Mouse (Mus musculus): Measurements from ENCODE around the gene Hsd11b2.

DNA sequence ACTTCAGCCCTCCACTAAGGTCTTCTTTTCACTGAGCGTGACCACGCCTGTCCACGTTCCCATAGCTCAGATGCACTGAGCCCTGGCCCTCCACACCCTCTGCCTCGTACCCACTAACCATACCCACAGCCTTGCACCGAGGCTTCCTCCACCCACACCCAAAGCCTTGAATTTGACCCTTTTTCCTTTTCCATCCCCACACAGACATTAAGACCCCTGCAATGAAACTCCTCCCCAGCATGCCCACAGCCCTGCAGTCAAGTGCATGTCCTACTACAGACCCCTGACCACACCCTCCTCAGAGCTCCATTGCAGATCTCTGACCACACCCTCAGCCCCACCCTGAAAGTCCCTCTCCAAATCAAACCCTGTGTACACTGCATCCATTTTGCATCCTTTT lies 48.7 kb upstream of the Hsd11b2 start:
- no peak for TF ChIP-seq CTCF (IDR thresholded peaks at IDR 0.05; ENCODE audit: insufficient read depth, low read depth, low read length)
- no peak for TF ChIP-seq POLR2A (IDR thresholded peaks at IDR 0.05; ENCODE audit: insufficient read depth, low read depth, low read length)
